Mouse (Mus musculus) liver, embryonic 11.5 days (tissue): ENCODE data around the gene Tspan13. TPM values are rescaled to one million over a fixed set of nuclear protein-coding genes. Genes with fewer than 3 reads are reported as not detected.

Experiments used
- ATAC-seq: fragments of 200-750 bp; cut with Nextera tagmentation; replicated peaks from 2 replicates; pipeline ENCODE4 v1.8.0; 2017; ENCODE audit warnings: moderate number of reproducible peaks, mild to moderate bottlenecking, moderate TSS enrichment, moderate library complexity; ENCODE audit not compliant: low FRiP score
- DNase-seq: peaks from one replicate; pipeline ENCODE4 v3.0.0-alpha.2; 2017; ENCODE audit warnings: low spot score
- H3K27ac ChIP-seq: fragments of 300-500 bp; sonication (generic); 2 replicates; pipeline ENCODE4 v1.5.1; 2014; ENCODE audit warnings: mild to moderate bottlenecking, low read depth, low read length, control low read depth
- H3K27me3 ChIP-seq: fragments of 300-500 bp; sonication (generic); replicated peaks from 2 replicates; pipeline ENCODE4 v1.6.1; 2014; ENCODE audit warnings: low read length, mixed read lengths; ENCODE audit not compliant: control insufficient read depth, insufficient read depth
- H3K36me3 ChIP-seq: fragments of 300-500 bp; sonication (generic); 2 replicates; pipeline ENCODE4 v1.6.1; 2014; ENCODE audit warnings: mild to moderate bottlenecking, low read length, moderate library complexity, mixed read lengths; ENCODE audit not compliant: control insufficient read depth, insufficient read depth
- H3K4me1 ChIP-seq: fragments of 300-500 bp; sonication (generic); replicated peaks from 2 replicates; pipeline ENCODE4 v1.6.1; 2014; ENCODE audit warnings: low read length, mixed read lengths; ENCODE audit not compliant: control insufficient read depth, insufficient read depth
- H3K4me2 ChIP-seq: fragments of 300-500 bp; sonication (generic); 2 replicates; pipeline ENCODE4 v1.6.1; 2014; ENCODE audit warnings: mild to moderate bottlenecking, control low read depth, moderate library complexity
- H3K4me3 ChIP-seq: fragments of 300-500 bp; sonication (generic); 2 replicates; pipeline ENCODE4 v1.5.1; 2014; ENCODE audit warnings: low read depth, low read length, control low read depth
- H3K9ac ChIP-seq: fragments of 300-500 bp; sonication (generic); 2 replicates; pipeline ENCODE4 v1.6.1; 2014; ENCODE audit warnings: low read depth, low read length, control low read depth
- H3K9me3 ChIP-seq: fragments of 300-500 bp; sonication (generic); 2 replicates; pipeline ENCODE4 v1.6.1; 2016; ENCODE audit warnings: low read length, inconsistent platforms, mixed read lengths; ENCODE audit not compliant: control insufficient read depth
- WGBS: fragments of 180-500 bp; shearing (Covaris S2); extraction: QIAGEN DNeasy Blood & Tissue Kit; methylation state at CpG from one replicate; pipeline ENCODE4 v1.1.7; 2014; 5-methylcytosine and 5-hydroxymethylcytosine counted together
- polyA plus RNA-seq: library from polyadenylated mRNA; unstranded; fragments of >200 nt; fragmentation: Nextera tagmentation; extraction: Ambion mirVana; gene quantifications from 2 replicates; pipeline ENCODE4 v1.2.1, GENCODE M21; 2014

The Tspan13 gene
- polyA plus RNA-seq = 43.7 and 45.5 TPM in 2 replicates

DNA sequence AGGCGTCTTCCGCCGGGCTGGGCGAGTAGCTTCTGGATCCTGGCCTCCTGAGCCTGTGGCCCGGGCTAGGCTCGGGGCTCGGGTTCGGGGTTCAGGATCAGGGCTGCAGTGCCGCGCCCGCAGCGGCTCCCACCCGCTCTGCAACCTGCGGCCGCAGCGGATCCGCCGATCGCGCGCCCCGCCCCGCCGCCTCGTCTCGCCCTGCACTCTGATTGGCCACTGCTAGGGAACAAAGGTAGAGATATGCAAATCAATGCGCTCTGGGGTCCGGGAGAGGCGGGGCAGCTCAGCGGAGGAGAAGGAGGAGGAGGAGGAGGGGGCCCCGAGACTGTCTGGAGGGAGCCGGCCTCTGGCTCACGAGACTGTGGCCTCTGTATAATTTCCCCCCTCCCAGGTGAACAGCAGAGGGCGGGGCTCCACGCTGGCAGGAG, at the start of gene Tspan13:
TSS of gene Tspan13 (minus strand) at position 153 of the 431 bp plus-strand sequence.
- H3K27me3 ChIP-seq = no peaks in the 10 kb centered on the region
- peak within 1 kb of the TSS; percentile 88 for H3K4me3 ChIP-seq
- WGBS = under 1% methylated on average over 35 of the region's 35 CpGs
- DNase-seq = peak; percentile 92
- no peak within 1 kb of the TSS for H3K27ac ChIP-seq
- H3K4me1 ChIP-seq = peaks cover 7% of the 10 kb centered on the region; the same call in 1 of the 2 replicates
- H3K9me3 ChIP-seq = no peaks in the 10 kb centered on the region
- H3K9ac ChIP-seq = peak within 1 kb of the TSS; percentile 78
- peak within 1 kb of the TSS; percentile 82 for H3K4me2 ChIP-seq
- peak; percentile 94 for ATAC-seq
- no peaks in the 10 kb centered on the region for H3K36me3 ChIP-seq

DNA sequence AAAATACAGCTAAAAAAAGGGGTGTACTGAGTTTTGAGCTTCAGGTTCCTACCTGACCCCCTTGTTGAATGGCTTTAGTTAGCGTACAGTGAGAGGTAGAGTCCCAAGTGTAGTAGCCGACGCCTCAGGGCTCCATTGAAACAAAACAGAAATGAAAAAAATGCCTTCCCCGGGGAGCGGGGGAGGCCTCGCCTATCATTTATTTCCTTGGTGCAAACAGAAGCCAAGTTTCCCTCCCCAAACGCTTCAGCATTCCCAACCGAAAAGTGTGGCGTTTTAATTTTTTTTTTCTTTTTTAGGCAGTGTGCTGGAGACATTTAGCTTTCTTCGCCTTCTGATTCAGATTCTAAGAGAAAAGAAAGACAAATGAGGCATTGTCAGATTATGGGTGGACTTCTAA, 49.7 kb upstream of the Tspan13 start:
- 95% methylated on average over 10 of the region's 10 CpGs for WGBS
- ATAC-seq (no peak), DNase-seq (no peak)
- Histone ChIP-seq H3K36me3 (peaks cover 15% of the 10 kb centered on the region), H3K9me3 (no peaks in the 10 kb centered on the region), H3K4me2 (no peak overlapping the region), H3K27me3 (no peaks in the 10 kb centered on the region), H3K9ac (no peak overlapping the region), H3K4me3 (no peak overlapping the region), H3K4me1 (no peaks in the 10 kb centered on the region), H3K27ac (no peak overlapping the region)

DNA sequence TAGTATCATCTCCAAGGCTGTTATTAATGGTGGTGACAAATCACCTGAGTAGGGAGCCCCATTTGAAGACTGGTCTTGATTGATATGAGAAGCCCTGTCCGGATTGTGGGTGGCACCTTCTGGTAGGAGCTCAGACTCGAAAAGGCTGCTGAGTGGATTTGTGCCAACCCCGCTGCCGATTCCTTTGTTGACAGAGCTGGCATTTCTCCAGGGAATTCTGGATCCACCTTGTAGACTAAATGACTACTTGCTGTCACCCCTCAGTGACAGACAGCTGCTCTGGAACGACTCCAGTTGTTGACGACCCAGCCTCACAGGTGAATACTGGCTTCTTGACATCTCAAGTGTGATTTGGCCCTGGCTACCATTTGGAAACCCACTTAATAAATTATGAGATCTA, 46.9 kb upstream of the Tspan13 start:
- Histone ChIP-seq H3K4me2 (no peak overlapping the region), H3K27me3 (no peaks in the 10 kb centered on the region), H3K9ac (no peak overlapping the region), H3K4me3 (no peak overlapping the region), H3K27ac (no peak overlapping the region), H3K9me3 (no peaks in the 10 kb centered on the region), H3K36me3 (peaks cover 10% of the 10 kb centered on the region), H3K4me1 (no peaks in the 10 kb centered on the region)
- no peak for ATAC-seq
- 82% methylated on average over 6 of the region's 6 CpGs for WGBS
- DNase-seq = no peak

DNA sequence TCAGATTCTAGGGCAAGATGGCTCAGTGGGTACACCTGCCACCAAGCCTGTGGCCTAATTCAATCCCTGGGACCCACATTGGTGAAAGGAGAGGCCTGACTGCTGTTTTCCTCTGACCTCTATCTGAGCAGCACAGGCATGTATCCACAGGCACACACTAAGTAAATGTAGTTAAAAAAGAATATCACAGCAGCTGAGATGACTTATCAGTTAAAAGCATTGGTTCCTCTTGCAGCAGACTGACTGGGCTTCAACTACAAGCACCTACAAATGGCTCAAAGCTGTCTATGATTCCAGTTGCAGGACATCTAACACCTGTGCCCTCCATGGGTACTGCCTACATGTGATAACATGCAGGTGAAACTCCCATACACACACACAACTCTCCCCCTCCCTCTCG, 46.5 kb upstream of the Tspan13 start:
- Histone ChIP-seq H3K9me3 (no peaks in the 10 kb centered on the region), H3K4me3 (no peak overlapping the region), H3K4me1 (no peaks in the 10 kb centered on the region), H3K4me2 (no peak overlapping the region), H3K36me3 (peaks cover 10% of the 10 kb centered on the region), H3K27ac (no peak overlapping the region), H3K27me3 (no peaks in the 10 kb centered on the region), H3K9ac (no peak overlapping the region)
- 92% methylated on average over 1 of the region's 1 CpGs for WGBS
- no peak for DNase-seq
- no peak for ATAC-seq

DNA sequence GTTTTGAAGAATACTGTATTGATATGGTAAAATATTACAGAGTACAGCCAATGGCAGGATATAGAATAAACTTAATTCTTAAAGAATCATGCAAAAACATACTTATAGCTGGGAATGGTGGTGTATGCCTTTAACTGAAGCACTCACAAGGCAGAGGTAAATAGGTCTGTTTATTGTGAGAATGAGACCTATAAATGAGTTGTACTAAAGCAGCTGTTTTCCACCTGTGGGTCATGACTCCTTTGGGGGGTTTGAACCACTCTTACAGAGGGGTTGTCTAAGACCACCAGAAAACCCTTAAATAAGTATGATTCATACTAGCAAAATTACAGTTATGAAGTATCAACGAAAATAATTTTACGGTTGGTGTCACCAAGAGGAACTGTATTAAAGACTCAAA, 43.1 kb upstream of the Tspan13 start:
- DNase-seq (no peak), ATAC-seq (no peak)
- no peaks in the 10 kb centered on the region for H3K27me3 ChIP-seq
- H3K4me3 ChIP-seq = no peak overlapping the region
- no peak overlapping the region for H3K9ac ChIP-seq
- no peaks in the 10 kb centered on the region for H3K4me1 ChIP-seq
- WGBS = 89% methylated on average over 2 of the region's 2 CpGs
- H3K4me2 ChIP-seq = no peak overlapping the region
- no peaks in the 10 kb centered on the region for H3K36me3 ChIP-seq
- no peaks in the 10 kb centered on the region for H3K9me3 ChIP-seq
- no peak overlapping the region for H3K27ac ChIP-seq

DNA sequence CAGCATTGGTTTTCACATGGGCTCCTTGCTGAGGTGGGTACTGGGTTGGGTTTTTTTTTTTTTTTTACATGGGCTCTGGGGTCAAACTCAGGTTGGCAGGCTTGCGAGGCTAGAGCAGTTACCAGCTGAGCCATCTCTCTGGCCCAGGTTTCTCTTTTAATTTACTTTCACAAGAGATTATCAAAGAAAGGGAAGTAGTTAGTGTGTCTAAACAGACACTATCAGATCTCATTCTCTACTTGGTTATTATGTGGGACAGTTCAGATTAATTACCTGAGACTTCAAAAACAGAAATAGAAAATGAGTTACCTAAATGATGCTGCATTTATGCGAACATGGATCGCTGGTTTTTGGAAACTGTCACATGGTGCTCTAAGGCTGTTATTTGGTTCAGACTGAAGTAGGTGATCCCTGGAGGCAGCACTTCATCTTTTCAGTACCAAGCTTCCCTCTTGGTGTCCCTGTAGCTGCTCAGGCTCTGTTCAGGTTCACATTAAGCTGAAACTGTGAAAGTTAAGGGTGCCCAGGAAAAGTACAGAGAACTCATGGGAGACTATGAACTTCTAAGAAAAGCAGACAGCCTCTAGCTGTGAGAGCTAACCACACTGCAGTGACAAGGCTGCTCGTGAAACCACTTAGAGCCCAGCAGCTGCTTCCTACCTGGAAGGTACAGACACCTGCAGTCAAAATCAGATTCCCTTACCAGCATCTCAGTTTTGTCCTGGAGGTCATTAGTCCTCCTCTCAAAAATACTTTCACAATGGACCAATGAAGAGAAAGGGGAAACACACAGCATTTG, 36.0 kb upstream of the Tspan13 start:
- H3K4me1 ChIP-seq = no peaks in the 10 kb centered on the region
- H3K9me3 ChIP-seq = no peaks in the 10 kb centered on the region
- H3K27me3 ChIP-seq = no peaks in the 10 kb centered on the region
- H3K36me3 ChIP-seq = no peaks in the 10 kb centered on the region
- no peak for DNase-seq
- WGBS = 74% methylated on average over 4 of the region's 4 CpGs
- H3K4me2 ChIP-seq = no peak overlapping the region
- no peak overlapping the region for H3K9ac ChIP-seq
- ATAC-seq = no peak
- no peak overlapping the region for H3K4me3 ChIP-seq
- no peak overlapping the region for H3K27ac ChIP-seq

- no peak overlapping the region for H3K4me2 ChIP-seq
- H3K27ac ChIP-seq = no peak overlapping the region
- H3K4me1 ChIP-seq = no peaks in the 10 kb centered on the region
- WGBS = 30% methylated on average over 5 of the region's 5 CpGs
- no peaks in the 10 kb centered on the region for H3K9me3 ChIP-seq
- no peak overlapping the region for H3K4me3 ChIP-seq
- no peak for ATAC-seq
- no peaks in the 10 kb centered on the region for H3K36me3 ChIP-seq
- no peak overlapping the region for H3K9ac ChIP-seq
- no peaks in the 10 kb centered on the region for H3K27me3 ChIP-seq
- no peak for DNase-seq
Measured at GRCm38 (mm10) chr12:36072860-36073259, 30.6 kb upstream of the Tspan13 start.

DNA sequence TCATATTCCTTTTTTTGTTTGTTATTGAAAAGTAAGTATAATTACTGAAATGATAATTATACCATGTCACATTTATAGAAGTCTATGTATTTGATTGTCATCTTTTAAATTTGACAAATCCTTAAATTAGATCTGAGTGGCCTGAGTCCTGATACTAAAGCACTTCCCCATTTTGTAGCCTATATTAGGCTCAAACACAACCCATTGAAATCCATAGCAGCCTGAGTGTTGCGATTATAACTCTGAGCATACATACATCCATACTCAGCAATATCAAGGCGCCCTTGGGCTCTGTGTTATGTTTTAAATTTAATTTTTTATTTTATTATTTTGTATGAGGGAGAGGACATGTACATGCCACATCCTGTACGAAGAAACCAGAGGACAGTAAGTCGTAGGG, 27.9 kb upstream of the Tspan13 start:
- Histone ChIP-seq H3K4me3 (no peak overlapping the region), H3K4me2 (no peak overlapping the region), H3K27ac (no peak overlapping the region), H3K27me3 (no peaks in the 10 kb centered on the region), H3K36me3 (no peaks in the 10 kb centered on the region), H3K9ac (no peak overlapping the region), H3K4me1 (no peaks in the 10 kb centered on the region), H3K9me3 (no peaks in the 10 kb centered on the region)
- DNase-seq (no peak), ATAC-seq (no peak)
- 81% methylated on average over 4 of the region's 4 CpGs for WGBS

GRCm38 (mm10) chr12:36067538-36067937, 25.2 kb upstream of the Tspan13 start:
- no peaks in the 10 kb centered on the region for H3K27me3 ChIP-seq
- no peak overlapping the region for H3K4me3 ChIP-seq
- no peak overlapping the region for H3K9ac ChIP-seq
- ATAC-seq (no peak), DNase-seq (no peak)
- H3K9me3 ChIP-seq = no peaks in the 10 kb centered on the region
- H3K4me1 ChIP-seq = no peaks in the 10 kb centered on the region
- 79% methylated on average over 2 of the region's 2 CpGs for WGBS
- no peaks in the 10 kb centered on the region for H3K36me3 ChIP-seq
- no peak overlapping the region for H3K27ac ChIP-seq
- no peak overlapping the region for H3K4me2 ChIP-seq
